Mouse (Mus musculus) thymus, adult 2 months (tissue): ENCODE results near the gene Bach2.

Source experiments
- CTCF ChIP-seq: fragments of 200-500 bp; IDR thresholded peaks from 2 replicates; pipeline ENCODE4 v1.5.1; 2012; ENCODE audit warnings: mild to moderate bottlenecking, control low read depth, low read length, moderate library complexity, borderline replicate concordance; ENCODE audit not compliant: control insufficient read depth, poor library complexity, insufficient read depth; ENCODE audit errors: extremely low read depth
- POLR2A ChIP-seq: fragments of 200-500 bp; IDR thresholded peaks from 2 replicates; pipeline ENCODE4 v1.6.1; 2012; ENCODE audit warnings: mild to moderate bottlenecking, low read length, control low read depth, moderate library complexity; ENCODE audit not compliant: control insufficient read depth, poor library complexity, insufficient read depth; ENCODE audit errors: extremely low read depth

DNA sequence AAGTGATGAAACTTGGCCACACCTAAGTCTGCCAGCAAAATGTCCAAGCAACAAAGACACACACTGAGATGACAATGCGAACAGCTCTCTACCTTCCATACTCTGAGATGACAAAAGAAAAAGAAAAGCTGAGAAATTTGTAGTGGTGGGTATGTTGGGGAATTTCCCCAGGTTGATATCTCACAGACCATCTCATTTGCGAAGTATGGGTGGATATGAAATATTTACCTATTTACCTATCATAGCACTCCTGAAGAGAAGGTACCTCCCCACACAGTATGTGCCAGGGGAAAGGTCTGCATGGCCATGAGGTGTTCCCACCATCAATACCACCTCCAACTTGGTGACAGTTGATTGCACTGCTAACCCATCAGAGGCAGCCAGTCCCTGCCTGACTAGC lies 13.4 kb upstream of the Bach2 start:
- no peak for TF ChIP-seq POLR2A
- TF ChIP-seq CTCF = no peak
